Mouse (Mus musculus): Measurements from ENCODE around the gene Dph5.

DNA sequence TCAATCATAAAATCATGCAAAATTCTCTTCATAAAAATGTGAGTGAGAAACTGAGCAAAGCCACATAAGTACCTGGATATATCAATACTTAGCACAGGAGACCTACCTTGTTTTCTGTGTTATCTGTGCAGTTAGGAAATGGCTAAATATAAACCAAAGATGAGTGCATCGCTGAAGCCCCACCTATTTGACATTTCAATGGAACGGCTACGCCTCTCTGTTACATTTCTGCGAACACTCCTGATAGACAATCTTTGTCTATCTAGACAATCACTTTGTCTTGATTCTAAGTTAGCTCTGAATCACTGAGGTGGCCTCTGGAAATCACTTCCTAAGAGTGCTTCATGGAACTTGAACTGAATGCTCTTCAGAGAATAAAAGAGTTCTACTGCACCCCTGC, 52.9 kb downstream of the Dph5 start:
- no peak for TF ChIP-seq CTCF (IDR thresholded peaks at IDR 0.05; ENCODE audit: low read depth)
- no peak for TF ChIP-seq EP300 (IDR thresholded peaks at IDR 0.05; ENCODE audit: low read depth)

Data from liver, embryonic 14.5 days (tissue).